Mouse (Mus musculus): ENCODE measurements at regions not wholly inside any gene's neighbourhood (a gene's known extent, or its start where the extent isn't known, plus 50 kb on each side); places are given as distances from the start of the nearest gene placed in this dataset.

DNA sequence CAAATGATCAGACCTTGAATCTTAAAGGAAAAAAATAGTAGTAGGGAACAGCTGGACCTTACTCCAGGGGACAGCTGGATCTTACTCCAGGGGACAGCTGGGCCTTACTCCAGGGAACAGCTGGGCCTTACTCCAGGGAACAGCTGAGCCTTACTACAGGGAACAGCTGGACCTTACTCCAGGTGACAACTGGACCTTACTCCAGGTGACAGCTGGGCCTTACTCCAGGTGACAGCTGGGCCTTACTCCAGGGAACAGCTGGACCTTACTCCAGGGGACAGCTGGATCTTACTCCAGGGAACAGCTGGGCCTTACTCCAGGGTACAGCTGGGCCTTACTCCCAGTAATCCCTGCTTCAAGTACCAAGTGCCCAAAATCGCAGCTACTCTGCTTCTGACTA lies 178.3 kb upstream of the Zfp637 start:
- Histone ChIP-seq H3K27ac (ENCODE audit: low read depth, low read length) (no peak overlapping the region), H3K4me1 (replicated peaks; ENCODE audit: control insufficient read depth, insufficient read depth, low read length) (no peaks in the 10 kb centered on the region), H3K4me3 (ENCODE audit: low read depth, low read length) (no peak overlapping the region), H3K36me3 (ENCODE audit: control insufficient read depth, insufficient read depth) (no peaks in the 10 kb centered on the region), H3K4me2 (replicated peaks; ENCODE audit: low read depth) (no peak overlapping the region), H3K9ac (ENCODE audit: low read depth, low read length) (no peak overlapping the region), H3K9me3 (ENCODE audit: control insufficient read depth) (no peaks in the 10 kb centered on the region), H3K27me3 (replicated peaks; ENCODE audit: control insufficient read depth, insufficient read depth, low read length) (no peaks in the 10 kb centered on the region)
- no peak for TF ChIP-seq CTCF (IDR thresholded peaks at IDR 0.05; ENCODE audit: low read depth)
- WGBS, result 75% methylated on average over 1 of the region's 1 CpGs
- ATAC-seq, result no peak

DNA sequence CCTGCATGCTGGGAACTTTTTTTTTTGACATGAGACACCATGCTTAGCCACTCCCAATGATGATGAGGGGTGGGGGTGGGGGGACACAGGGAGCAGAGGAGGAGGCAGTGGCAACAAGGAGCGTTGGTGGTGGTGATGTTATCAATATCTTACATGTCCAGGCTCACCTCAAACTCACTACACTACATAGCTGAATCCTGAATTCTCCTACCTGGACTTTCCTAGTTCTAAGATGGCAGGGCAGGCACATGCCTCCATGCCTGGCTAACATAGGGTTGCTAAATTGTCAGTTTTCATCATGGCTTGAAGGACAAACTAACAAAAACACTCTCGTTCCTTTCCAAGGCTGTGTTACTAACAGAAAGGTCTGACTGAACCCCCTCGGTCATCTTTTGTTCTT lies 170.6 kb upstream of the Zfp637 start:
- TF ChIP-seq CTCF (IDR thresholded peaks at IDR 0.05; ENCODE audit: low read depth), result no peak
- H3K4me1 ChIP-seq (replicated peaks; ENCODE audit: control insufficient read depth, insufficient read depth, low read length), result no peaks in the 10 kb centered on the region
- no peaks in the 10 kb centered on the region for H3K36me3 ChIP-seq (ENCODE audit: control insufficient read depth, insufficient read depth)
- no peak overlapping the region for H3K4me3 ChIP-seq (ENCODE audit: low read depth, low read length)
- H3K9me3 ChIP-seq (ENCODE audit: control insufficient read depth), result no peaks in the 10 kb centered on the region
- no peak overlapping the region for H3K4me2 ChIP-seq (replicated peaks; ENCODE audit: low read depth)
- H3K27me3 ChIP-seq (replicated peaks; ENCODE audit: control insufficient read depth, insufficient read depth, low read length), result no peaks in the 10 kb centered on the region
- no peak overlapping the region for H3K27ac ChIP-seq (ENCODE audit: low read depth, low read length)
- WGBS, result 78% methylated on average over 3 of the region's 3 CpGs
- H3K9ac ChIP-seq (ENCODE audit: low read depth, low read length), result no peak overlapping the region
- ATAC-seq, result no peak

- no peak overlapping the region for H3K9ac ChIP-seq (ENCODE audit: low read depth, low read length)
- H3K4me3 ChIP-seq (ENCODE audit: low read depth, low read length), result no peak overlapping the region
- no peak overlapping the region for H3K27ac ChIP-seq (ENCODE audit: low read depth, low read length)
- H3K27me3 ChIP-seq (replicated peaks; ENCODE audit: control insufficient read depth, insufficient read depth, low read length), result no peaks in the 10 kb centered on the region
- no peak overlapping the region for H3K4me2 ChIP-seq (replicated peaks; ENCODE audit: low read depth)
- no peak for ATAC-seq
- TF ChIP-seq CTCF (IDR thresholded peaks at IDR 0.05; ENCODE audit: low read depth), result no peak
- no peaks in the 10 kb centered on the region for H3K4me1 ChIP-seq (replicated peaks; ENCODE audit: control insufficient read depth, insufficient read depth, low read length)
- 66% methylated on average over 17 of the region's 17 CpGs for whole genome bisulfite sequencing
- no peaks in the 10 kb centered on the region for H3K36me3 ChIP-seq (ENCODE audit: control insufficient read depth, insufficient read depth)
- H3K9me3 ChIP-seq (ENCODE audit: control insufficient read depth), result no peaks in the 10 kb centered on the region
These were observed 170.0 kb upstream of the Zfp637 start for GRCm38 (mm10) chr6:117670792-117671525.

DNA sequence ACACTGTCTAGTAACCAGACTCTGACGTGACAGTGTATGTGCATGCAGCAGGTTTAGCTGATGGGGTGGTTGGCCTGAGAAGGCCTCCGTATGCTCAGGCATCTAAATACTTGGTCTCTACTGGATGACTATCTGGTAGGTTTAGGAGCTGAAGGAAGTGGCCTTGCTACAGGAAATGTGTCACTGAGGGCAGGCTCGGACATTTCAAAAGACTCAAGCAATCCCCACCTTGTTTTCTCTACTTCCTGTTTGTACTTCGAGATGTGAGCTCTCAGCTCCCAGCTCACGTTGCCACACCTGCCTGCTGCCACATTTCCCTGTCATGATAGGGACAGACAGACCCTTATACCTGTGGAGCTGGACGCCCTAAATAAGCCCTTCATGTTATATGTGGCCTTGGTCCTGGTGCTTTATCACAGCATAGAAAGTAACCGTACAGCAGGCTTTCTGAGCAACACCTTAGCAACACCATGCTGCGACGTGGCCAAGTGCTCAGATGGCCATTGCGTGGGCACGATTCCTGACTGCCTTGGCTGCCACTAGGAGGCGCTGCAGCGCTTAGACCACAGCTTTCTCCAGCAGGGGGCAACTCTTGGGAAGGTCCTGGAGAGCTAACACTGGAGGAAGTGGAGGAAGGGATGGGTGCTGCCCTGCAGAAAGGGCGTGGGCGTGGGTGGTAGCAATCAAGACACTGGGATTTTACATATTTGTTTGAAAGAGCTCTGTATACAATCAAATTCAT lies 165.8 kb upstream of the Zfp637 start:
- Histone ChIP-seq H3K4me2 (replicated peaks; ENCODE audit: low read depth) (no peak overlapping the region), H3K9me3 (ENCODE audit: control insufficient read depth) (no peaks in the 10 kb centered on the region), H3K4me1 (replicated peaks; ENCODE audit: control insufficient read depth, insufficient read depth, low read length) (no peaks in the 10 kb centered on the region), H3K27ac (ENCODE audit: low read depth, low read length) (no peak overlapping the region), H3K36me3 (ENCODE audit: control insufficient read depth, insufficient read depth) (no peaks in the 10 kb centered on the region), H3K27me3 (replicated peaks; ENCODE audit: control insufficient read depth, insufficient read depth, low read length) (no peaks in the 10 kb centered on the region), H3K4me3 (ENCODE audit: low read depth, low read length) (no peak overlapping the region), H3K9ac (ENCODE audit: low read depth, low read length) (no peak overlapping the region)
- ATAC-seq, result no peak; the same call in 1 of the 2 replicates
- TF ChIP-seq CTCF (IDR thresholded peaks at IDR 0.05; ENCODE audit: low read depth), result peak; percentile 95
- 58% methylated on average over 15 of the region's 15 CpGs for WGBS

DNA sequence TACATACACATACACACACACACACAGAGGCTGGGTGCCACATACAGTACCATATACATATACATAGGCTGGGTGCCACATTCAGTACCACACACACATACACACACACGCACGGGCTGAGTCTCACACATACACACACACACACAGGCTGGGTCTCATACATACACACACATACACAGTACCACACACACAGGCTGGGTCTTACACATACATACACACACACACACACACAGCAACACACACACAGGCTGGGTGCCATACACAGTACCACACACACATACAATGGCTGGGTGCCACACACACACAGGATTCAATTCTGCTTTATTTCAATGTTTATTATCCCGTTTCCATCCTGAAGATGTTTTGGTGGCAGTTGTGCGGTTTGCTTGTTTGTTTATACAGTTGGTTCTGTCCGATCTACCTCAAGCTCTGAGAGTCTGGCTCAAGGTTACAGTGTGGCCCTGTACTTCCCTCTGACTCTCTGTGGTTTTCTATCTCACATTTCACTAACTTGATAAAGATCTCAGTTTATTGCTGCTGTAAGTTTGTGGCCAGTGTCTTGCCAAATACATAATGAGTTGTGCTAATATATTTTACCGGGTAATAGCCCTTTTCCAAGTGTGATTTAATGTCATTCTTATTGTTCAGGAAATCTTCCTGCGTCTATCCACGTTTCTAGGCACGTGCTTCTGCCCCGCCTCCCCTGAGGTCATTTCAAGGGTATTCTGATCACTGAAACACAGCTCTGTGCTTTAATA lies 164.7 kb upstream of the Zfp637 start:
- ATAC-seq, result no peak
- no peak overlapping the region for H3K27ac ChIP-seq (ENCODE audit: low read depth, low read length)
- WGBS, result 46% methylated on average over 10 of the region's 10 CpGs

GRCm38 (mm10) chr6:117677062-117677461 lies 163.9 kb upstream of the Zfp637 start:
- H3K36me3 ChIP-seq (ENCODE audit: control insufficient read depth, insufficient read depth), result no peaks in the 10 kb centered on the region
- no peaks in the 10 kb centered on the region for H3K4me1 ChIP-seq (replicated peaks; ENCODE audit: control insufficient read depth, insufficient read depth, low read length)
- H3K27ac ChIP-seq (ENCODE audit: low read depth, low read length), result no peak overlapping the region
- no peak for TF ChIP-seq CTCF (IDR thresholded peaks at IDR 0.05; ENCODE audit: low read depth)
- H3K4me3 ChIP-seq (ENCODE audit: low read depth, low read length), result no peak overlapping the region
- no peaks in the 10 kb centered on the region for H3K27me3 ChIP-seq (replicated peaks; ENCODE audit: control insufficient read depth, insufficient read depth, low read length)
- 74% methylated on average over 7 of the region's 7 CpGs for WGBS
- no peaks in the 10 kb centered on the region for H3K9me3 ChIP-seq (ENCODE audit: control insufficient read depth)
- 0 out of 2 replicates have a peak overlapping the region, but pooled peaks have one; percentile 13 for H3K4me2 ChIP-seq (replicated peaks; ENCODE audit: low read depth)
- H3K9ac ChIP-seq (ENCODE audit: low read depth, low read length), result no peak overlapping the region
- no peak for ATAC-seq

More for the DNA sequence above, 164.7 kb upstream of the Zfp637 start:
- Histone ChIP-seq H3K4me1 (replicated peaks; ENCODE audit: control insufficient read depth, insufficient read depth, low read length) (no peaks in the 10 kb centered on the region), H3K4me2 (replicated peaks; ENCODE audit: low read depth) (no peak overlapping the region), H3K36me3 (ENCODE audit: control insufficient read depth, insufficient read depth) (no peaks in the 10 kb centered on the region), H3K4me3 (ENCODE audit: low read depth, low read length) (no peak overlapping the region), H3K9me3 (ENCODE audit: control insufficient read depth) (no peaks in the 10 kb centered on the region), H3K27me3 (replicated peaks; ENCODE audit: control insufficient read depth, insufficient read depth, low read length) (no peaks in the 10 kb centered on the region), H3K9ac (ENCODE audit: low read depth, low read length) (no peak overlapping the region)
- no peak for TF ChIP-seq CTCF (IDR thresholded peaks at IDR 0.05; ENCODE audit: low read depth)
